8 mouse cellular contexts compared by ENCODE assay signal in genomic region chr11:62538321-62539088, GRCm38 (mm10). TPM values are rescaled to one million over a fixed set of nuclear protein-coding genes. Genes with fewer than 3 reads are reported as not detected.
DNase-seq lines count a peak whose midpoint lies in the region; ATAC-seq and TF ChIP-seq lines count a peak whose summit lies in the region.

No protein-coding gene starts in this region.

- peaks cover 5 to 12% of the 10 kb centered on the region in 2 experiments for H3K4me1 ChIP-seq in ES-E14 (ENCODE audit: control insufficient read depth in 2 of 2, insufficient read depth in 2 of 2, low read length in 2 of 2, poor library complexity in 1 of 2)
- peaks cover 17% of the 10 kb centered on the region for H3K4me1 ChIP-seq in forebrain, embryonic 13.5 days

- DNase-seq in ES-E14 (ENCODE audit: low read depth, low spot score) = no peak
- peak; percentile 46 for DNase-seq in c-Kit-positive CD71-positive TER-119-positive erythroid progenitor cells, embryonic 14.5 days (ENCODE audit: low spot score)
- peak; percentile 66 to 67 for DNase-seq in heart, postnatal 14 days
- peak; percentile 68 to 78 for DNase-seq in kidney, postnatal 4 days
- DNase-seq in lung, postnatal 10 days = peak; percentile 56
- DNase-seq in ovary, postnatal 14 days (ENCODE audit: low spot score) = peak; percentile 43
- peak; percentile 52 for DNase-seq in thymus, postnatal 25 days

- peak overlapping the region; percentile 96 for H3K9ac ChIP-seq in ES-E14 (ENCODE audit: insufficient read depth, low read depth, low read length, poor library complexity, severe bottlenecking)
- H3K9ac ChIP-seq in forebrain, embryonic 13.5 days = peak overlapping the region; percentile 97

- under 1% methylated on average over 68 of the region's 73 CpGs for WGBS in forebrain, embryonic 13.5 days

- intact Hi-C loops in heart, postnatal 14 days (cut with DNase I) = no loop called here

- peak; percentile 79 for ATAC-seq in forebrain, embryonic 13.5 days

- peak overlapping the region; percentile 94 to 99 for H3K4me3 ChIP-seq in ES-E14 (ENCODE audit: insufficient read depth in 1 of 2, low read depth in 1 of 2, low read length in 2 of 2, poor library complexity in 1 of 2, severe bottlenecking in 1 of 2)
- peak overlapping the region; percentile 84 for H3K4me3 ChIP-seq in forebrain, embryonic 13.5 days

- no peaks in the 10 kb centered on the region for H3K9me3 ChIP-seq in ES-E14 (ENCODE audit: control insufficient read depth, insufficient read depth, low read depth, low read length)
- no peaks in the 10 kb centered on the region for H3K9me3 ChIP-seq in forebrain, embryonic 13.5 days (replicated peaks)

- peak overlapping the region; percentile 82 for H3K4me2 ChIP-seq in forebrain, embryonic 13.5 days

- H3K36me3 ChIP-seq in ES-E14 (ENCODE audit: control insufficient read depth, insufficient read depth, low read length, poor library complexity, severe bottlenecking) = peaks cover 6% of the 10 kb centered on the region
- H3K36me3 ChIP-seq in forebrain, embryonic 13.5 days (ENCODE audit: poor library complexity, severe bottlenecking) = peaks cover 19% of the 10 kb centered on the region

- H3K27me3 ChIP-seq in forebrain, embryonic 13.5 days = peaks cover 3% of the 10 kb centered on the region; the same call in 1 of the 2 replicates

- in situ Hi-C loops in ES-E14 (cut with MboI; ENCODE audit: low sequenced_read_pairs in 2 of 2, unreplicated experiment in 2 of 2) = no loop called here

- peak overlapping the region; percentile 79 for H3K27ac ChIP-seq in ES-E14 (ENCODE audit: insufficient read depth, low read depth, low read length, poor library complexity, severe bottlenecking)
- peak overlapping the region; percentile 78 for H3K27ac ChIP-seq in forebrain, embryonic 13.5 days

TF ChIP-seq in ES-E14, 5 proteins besides CTCF, POLR2A, EP300 and RAD21:
- TF ChIP-seq ZC3H11A (IDR thresholded peaks at IDR 0.05; ENCODE audit: borderline replicate concordance, low read depth, low read length) = no peak
- TF ChIP-seq CHD2 (IDR thresholded peaks at IDR 0.05; ENCODE audit: low read depth, low read length) = no peak
- no peak for TF ChIP-seq ZNF384 (IDR thresholded peaks at IDR 0.05; ENCODE audit: low read depth, low read length)
- TF ChIP-seq MAFK (IDR thresholded peaks at IDR 0.05; ENCODE audit: insufficient read depth, low read depth, low read length) = no peak

RNA-seq across cellular contexts. Expression of gene Cenpv, which starts 0.6 kb away (rescaled TPM):
- total RNA-seq in ES-E14 (2012; rRNA removed) = 66.5 and 68.0 TPM in 2 replicates
- polyA plus RNA-seq in forebrain, embryonic 13.5 days (2015; fragmentation: Nextera tagmentation; extraction: Ambion mirVana) = 74.4 and 78.7 TPM in 2 replicates
- total RNA-seq in heart, postnatal 14 days (2021) = 10 to 100 TPM; 16.8 to 20.0 TPM

RNA-seq across cellular contexts. Expression of gene Ubb, which starts 12.5 kb away (rescaled TPM):
- total RNA-seq in ES-E14 (2012; rRNA removed) = 1,350 and 1,664 TPM in 2 replicates
- polyA plus RNA-seq in forebrain, embryonic 13.5 days (2015; fragmentation: Nextera tagmentation; extraction: Ambion mirVana) = 4,545 and 4,559 TPM in 2 replicates
- 100 to 1,000 TPM; 658 to 665 TPM for total RNA-seq in heart, postnatal 14 days (2021)

RNA-seq across cellular contexts. Expression of gene Trpv2, which starts 35.8 kb away (rescaled TPM):
- 9.8 and 13.4 TPM in 2 replicates for total RNA-seq in ES-E14 (2012; rRNA removed)
- 8.2 and 9.1 TPM in 2 replicates for polyA plus RNA-seq in forebrain, embryonic 13.5 days (2015; fragmentation: Nextera tagmentation; extraction: Ambion mirVana)
- total RNA-seq in heart, postnatal 14 days (2021) = 1 to 10 TPM; 3.4 to 4.5 TPM
